ENCODE assay signal across 8 mouse cellular contexts in the genomic region with DNA sequence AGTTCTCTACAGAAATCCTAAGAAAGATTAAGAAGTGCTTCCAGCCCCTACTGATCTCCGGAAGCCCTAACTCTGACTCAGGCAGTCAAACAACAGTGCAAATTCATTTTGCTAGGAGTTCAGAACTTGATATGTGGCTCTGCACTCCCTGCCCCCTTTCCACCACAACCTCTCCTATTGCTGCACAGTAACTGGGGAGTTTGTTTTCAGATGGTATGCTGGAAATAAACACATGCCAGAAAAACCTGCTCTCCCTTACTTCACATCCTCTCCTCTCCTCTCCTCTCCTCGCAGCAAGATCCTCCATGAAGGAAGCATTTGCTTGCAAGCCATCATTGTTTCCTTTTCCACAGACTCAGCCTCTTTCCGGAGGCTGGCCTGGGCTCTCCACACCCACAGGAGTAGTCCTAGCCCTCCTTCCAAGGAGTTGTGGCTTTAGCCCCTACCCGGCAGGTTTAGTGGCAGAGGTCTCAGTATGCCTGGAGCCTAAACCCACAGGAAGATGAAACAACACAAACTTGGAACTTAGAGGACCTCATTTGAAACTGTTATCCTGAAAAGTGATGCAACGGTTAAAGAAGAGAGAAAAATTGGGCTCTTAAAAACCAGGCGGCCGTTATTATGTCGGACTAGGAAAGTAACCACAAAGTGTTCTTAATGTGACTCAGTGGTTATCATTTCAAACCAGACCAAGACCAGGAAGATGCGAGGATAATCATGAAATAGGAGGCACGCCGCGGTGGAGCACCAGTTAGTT. TPM values are rescaled to one million over a fixed set of nuclear protein-coding genes. Genes with fewer than 3 reads are reported as not detected.
DNase-seq lines count a peak whose midpoint lies in the region; ATAC-seq and TF ChIP-seq lines count a peak whose summit lies in the region.

No protein-coding gene starts in this region.

- H3K4me2 ChIP-seq in limb, embryonic 14.5 days (replicated peaks; ENCODE audit: low read depth, low read length, severe bottlenecking): peak overlapping the region; percentile 30

- no peak overlapping the region for H3K9ac ChIP-seq in limb, embryonic 14.5 days (ENCODE audit: low read depth, low read length, severe bottlenecking)

- no peaks in the 10 kb centered on the region for H3K27me3 ChIP-seq in heart, embryonic 10.5 days (ENCODE audit: insufficient read depth, poor library complexity, severe bottlenecking)
- no peaks in the 10 kb centered on the region for H3K27me3 ChIP-seq in limb, embryonic 14.5 days (ENCODE audit: control insufficient read depth, insufficient read depth, low read length)

- no peak overlapping the region for H3K4me3 ChIP-seq in heart, embryonic 10.5 days
- peak overlapping the region; percentile 4; the same call in 1 of the 2 replicates for H3K4me3 ChIP-seq in limb, embryonic 14.5 days (replicated peaks; ENCODE audit: low read length)

- 51% methylated on average over 12 of the region's 12 CpGs for WGBS in heart, embryonic 10.5 days
- WGBS in limb, embryonic 14.5 days: 11% methylated on average over 12 of the region's 12 CpGs

- ATAC-seq in limb, embryonic 14.5 days (ENCODE audit: low FRiP score, low read depth): peak; percentile 28; the same call in 1 of the 2 replicates
- no peak for ATAC-seq in CD4-positive, CD25-positive, alpha-beta regulatory T cell, adult 4 months

- DNase-seq in 3T3-L1 (ENCODE audit: low read depth, low spot score): peak; percentile 89
- peak; percentile 80 for DNase-seq in NIH3T3 (ENCODE audit: low read depth)
- DNase-seq in heart, embryonic 10.5 days (ENCODE audit: low spot score): no peak
- peak; percentile 40 for DNase-seq in limb, embryonic 14.5 days (ENCODE audit: low spot score)
- DNase-seq in c-Kit-positive CD71-positive TER-119-positive erythroid progenitor cells, embryonic 14.5 days (ENCODE audit: low spot score): no peak
- DNase-seq in adrenal gland, postnatal 4 days (ENCODE audit: low spot score in 2 of 2): no peak
- DNase-seq in ovary, postnatal 14 days (ENCODE audit: low spot score): no peak

- H3K9me3 ChIP-seq in heart, embryonic 10.5 days: no peaks in the 10 kb centered on the region
- H3K9me3 ChIP-seq in limb, embryonic 14.5 days (ENCODE audit: control insufficient read depth, low read length): no peaks in the 10 kb centered on the region

- no peak for TF ChIP-seq POLR2A in limb, embryonic 14.5 days (IDR thresholded peaks at IDR 0.05; ENCODE audit: borderline replicate concordance, extremely low read depth, insufficient read depth, insufficient read length)

- H3K36me3 ChIP-seq in heart, embryonic 10.5 days: no peaks in the 10 kb centered on the region
- H3K36me3 ChIP-seq in limb, embryonic 14.5 days (ENCODE audit: control insufficient read depth, insufficient read depth, low read length): no peaks in the 10 kb centered on the region

- H3K4me1 ChIP-seq in heart, embryonic 10.5 days: peaks cover 14% of the 10 kb centered on the region
- H3K4me1 ChIP-seq in limb, embryonic 14.5 days (ENCODE audit: control insufficient read depth, insufficient read depth, low read length): peaks cover 28% of the 10 kb centered on the region

- peak overlapping the region; percentile 67 for H3K27ac ChIP-seq in heart, embryonic 10.5 days
- peak overlapping the region; percentile 89 for H3K27ac ChIP-seq in limb, embryonic 14.5 days (replicated peaks; ENCODE audit: low read depth, low read length)

RNA-seq across cellular contexts. Expression of gene Col1a2, which starts 47.7 kb away (rescaled TPM):
- 88.7 and 175 TPM in 2 replicates for polyA plus RNA-seq in heart, embryonic 10.5 days (2016; fragmentation: Nextera tagmentation; extraction: Ambion mirVana)
- 1,303 and 1,310 TPM in 2 replicates for polyA plus RNA-seq in limb, embryonic 14.5 days (2012; rRNA removed)
- 1,790 and 1,964 TPM in 2 replicates for polyA plus RNA-seq in limb, embryonic 14.5 days (2014; fragmentation: Nextera tagmentation; extraction: Ambion mirVana)
- polyA plus RNA-seq in CD4-positive, CD25-positive, alpha-beta regulatory T cell, adult 4 months (2017; shearing (Covaris generic)): under 1 TPM in 1 of 2 experiments, not detected in 1; 0.14 TPM
- total RNA-seq in adrenal gland, postnatal 4 days (2021): 100 to 1,000 TPM; 705 to 818 TPM

Comparison
In these comparisons a context has a peak if more than half of its experiments do, and no peak if none do; other contexts are left out.
1. DNase-seq: peak in 3T3-L1 (single experiment), NIH3T3 (single experiment) and limb, embryonic 14.5 days (single experiment); none in heart, embryonic 10.5 days (single experiment), c-Kit-positive CD71-positive TER-119-positive erythroid progenitor cells, embryonic 14.5 days (single experiment), adrenal gland, postnatal 4 days (0 of 2) and ovary, postnatal 14 days (single experiment).
2. RNA of gene Col1a2, which starts 47.7 kb away (polyA plus RNA-seq): 1,303 to 1,964 TPM in limb, embryonic 14.5 days and 88.7 to 175 TPM in heart, embryonic 10.5 days; 0.14 TPM in CD4-positive, CD25-positive, alpha-beta regulatory T cell, adult 4 months; every median in the first group is over 10 times any median in the second.